Mouse (Mus musculus): ENCODE measurements around the gene Zc3h18. TPM values are rescaled to one million over a fixed set of nuclear protein-coding genes. Genes with fewer than 3 reads are reported as not detected.

Zc3h18 gene
- polyA plus RNA-seq, 1 experiment, result 35.3 TPM

- Histone ChIP-seq H3K27ac (ENCODE audit: insufficient read depth, low read depth, low read length) (no peak overlapping the region), H3K4me3 (ENCODE audit: insufficient read depth, low read length) (no peak overlapping the region), H3K4me1 (ENCODE audit: control insufficient read depth, insufficient read depth, low read length) (peaks cover 18% of the 10 kb centered on the region)
- TF ChIP-seq CTCF (IDR thresholded peaks at IDR 0.05; ENCODE audit: low read depth, low read length) (no peak), POLR2A (IDR thresholded peaks at IDR 0.05; ENCODE audit: borderline replicate concordance, low read depth, low read length) (no peak)
Measured at GRCm38 (mm10) chr8:122459990-122460389, 83.6 kb downstream of the Zc3h18 start.

- TF ChIP-seq CTCF (IDR thresholded peaks at IDR 0.05; ENCODE audit: low read depth, low read length) (no peak), POLR2A (IDR thresholded peaks at IDR 0.05; ENCODE audit: borderline replicate concordance, low read depth, low read length) (no peak)
- Histone ChIP-seq H3K4me1 (ENCODE audit: control insufficient read depth, insufficient read depth, low read length) (peaks cover 21% of the 10 kb centered on the region), H3K27ac (ENCODE audit: insufficient read depth, low read depth, low read length) (no peak within 1 kb of the TSS), H3K4me3 (ENCODE audit: insufficient read depth, low read length) (peak within 1 kb of the TSS; percentile 6; the same call in 1 of the 2 replicates)
Measured at GRCm38 (mm10) chr8:122460524-122461472, 84.4 kb downstream of the Zc3h18 start, which contains the start of gene Snai3. TSS of gene Snai3 (minus strand) at chr8:122460733.

GRCm38 (mm10) chr8:122461473-122462148, 85.2 kb downstream of the Zc3h18 start:
- TF ChIP-seq CTCF (IDR thresholded peaks at IDR 0.05; ENCODE audit: low read depth, low read length) (no peak), POLR2A (IDR thresholded peaks at IDR 0.05; ENCODE audit: borderline replicate concordance, low read depth, low read length) (no peak)
- Histone ChIP-seq H3K4me1 (ENCODE audit: control insufficient read depth, insufficient read depth, low read length) (peaks cover 21% of the 10 kb centered on the region), H3K27ac (ENCODE audit: insufficient read depth, low read depth, low read length) (no peak overlapping the region), H3K4me3 (ENCODE audit: insufficient read depth, low read length) (no peak overlapping the region)

GRCm38 (mm10) chr8:122462510-122462909, 86.1 kb downstream of the Zc3h18 start:
- peaks cover 21% of the 10 kb centered on the region for H3K4me1 ChIP-seq (ENCODE audit: control insufficient read depth, insufficient read depth, low read length)
- TF ChIP-seq POLR2A (IDR thresholded peaks at IDR 0.05; ENCODE audit: borderline replicate concordance, low read depth, low read length) (no peak), CTCF (IDR thresholded peaks at IDR 0.05; ENCODE audit: low read depth, low read length) (no peak)
- no peak overlapping the region for H3K4me3 ChIP-seq (ENCODE audit: insufficient read depth, low read length)
- no peak overlapping the region for H3K27ac ChIP-seq (ENCODE audit: insufficient read depth, low read depth, low read length)

GRCm38 (mm10) chr8:122463651-122464640, 87.5 kb downstream of the Zc3h18 start:
- H3K27ac ChIP-seq (ENCODE audit: insufficient read depth, low read depth, low read length), result no peak overlapping the region
- peaks cover 21% of the 10 kb centered on the region for H3K4me1 ChIP-seq (ENCODE audit: control insufficient read depth, insufficient read depth, low read length)
- TF ChIP-seq CTCF (IDR thresholded peaks at IDR 0.05; ENCODE audit: low read depth, low read length) (no peak), POLR2A (IDR thresholded peaks at IDR 0.05; ENCODE audit: borderline replicate concordance, low read depth, low read length) (no peak)
- H3K4me3 ChIP-seq (ENCODE audit: insufficient read depth, low read length), result no peak overlapping the region

GRCm38 (mm10) chr8:122464985-122465384, 88.6 kb downstream of the Zc3h18 start:
- H3K4me1 ChIP-seq (ENCODE audit: control insufficient read depth, insufficient read depth, low read length), result peaks cover 18% of the 10 kb centered on the region
- TF ChIP-seq POLR2A (IDR thresholded peaks at IDR 0.05; ENCODE audit: borderline replicate concordance, low read depth, low read length), result no peak
- no peak overlapping the region for H3K4me3 ChIP-seq (ENCODE audit: insufficient read depth, low read length)
- H3K27ac ChIP-seq (ENCODE audit: insufficient read depth, low read depth, low read length), result no peak overlapping the region

Other genes with a start within 250 kb of the Zc3h18 start
- 5.8 and 7.3 TPM in 2 replicates for gene Zfpm1, start 94.5 kb upstream of the Zc3h18 start, polyA plus RNA-seq (2012; ENCODE audit: insufficient read depth, insufficient read length, missing spikeins)
- not detected in 2 replicates for gene Trhr2, start 15.9 kb upstream of the Zc3h18 start, polyA plus RNA-seq (2012; ENCODE audit: insufficient read depth, insufficient read length, missing spikeins)
- gene Il17c, start 45.4 kb downstream of the Zc3h18 start, polyA plus RNA-seq (2012; ENCODE audit: insufficient read depth, insufficient read length, missing spikeins), result not detected in 2 replicates
- gene Cyba, start 56.3 kb downstream of the Zc3h18 start, polyA plus RNA-seq (2012; ENCODE audit: insufficient read depth, insufficient read length, missing spikeins), result 973 and 1,035 TPM in 2 replicates
- 9.6 and 12.3 TPM in 2 replicates for gene Mvd, start 66.8 kb downstream of the Zc3h18 start, polyA plus RNA-seq (2012; ENCODE audit: insufficient read depth, insufficient read length, missing spikeins)
- gene Snai3, start 84.1 kb downstream of the Zc3h18 start, polyA plus RNA-seq (2012; ENCODE audit: insufficient read depth, insufficient read length, missing spikeins), result not detected in 2 replicates
- 62.2 and 68.2 TPM in 2 replicates for gene Rnf166, start 99.5 kb downstream of the Zc3h18 start, polyA plus RNA-seq (2012; ENCODE audit: insufficient read depth, insufficient read length, missing spikeins)
- 21.4 and 24.8 TPM in 2 replicates for gene Ctu2, start 99.5 kb downstream of the Zc3h18 start, polyA plus RNA-seq (2012; ENCODE audit: insufficient read depth, insufficient read length, missing spikeins)
- 32.1 and 36.2 TPM in 2 replicates for gene Piezo1, start 174.7 kb downstream of the Zc3h18 start, polyA plus RNA-seq (2012; ENCODE audit: insufficient read depth, insufficient read length, missing spikeins)
- gene Cdt1, start 191.4 kb downstream of the Zc3h18 start, polyA plus RNA-seq (2012; ENCODE audit: insufficient read depth, insufficient read length, missing spikeins), result 18.5 and 22.9 TPM in 2 replicates
- gene Aprt, start 200.3 kb downstream of the Zc3h18 start, polyA plus RNA-seq (2012; ENCODE audit: insufficient read depth, insufficient read length, missing spikeins), result 187 and 203 TPM in 2 replicates
- gene Galns, start 234.9 kb downstream of the Zc3h18 start, polyA plus RNA-seq (2012; ENCODE audit: insufficient read depth, insufficient read length, missing spikeins), result 32.8 and 36.7 TPM in 2 replicates
- 55.0 and 59.6 TPM in 2 replicates for gene Trappc2l, start 235.0 kb downstream of the Zc3h18 start, polyA plus RNA-seq (2012; ENCODE audit: insufficient read depth, insufficient read length, missing spikeins)
- not detected in 2 replicates for gene Pabpn1l, start 246.1 kb downstream of the Zc3h18 start, polyA plus RNA-seq (2012; ENCODE audit: insufficient read depth, insufficient read length, missing spikeins)